Mouse (Mus musculus): ENCODE results near the gene Cyb561d2.

DNA sequence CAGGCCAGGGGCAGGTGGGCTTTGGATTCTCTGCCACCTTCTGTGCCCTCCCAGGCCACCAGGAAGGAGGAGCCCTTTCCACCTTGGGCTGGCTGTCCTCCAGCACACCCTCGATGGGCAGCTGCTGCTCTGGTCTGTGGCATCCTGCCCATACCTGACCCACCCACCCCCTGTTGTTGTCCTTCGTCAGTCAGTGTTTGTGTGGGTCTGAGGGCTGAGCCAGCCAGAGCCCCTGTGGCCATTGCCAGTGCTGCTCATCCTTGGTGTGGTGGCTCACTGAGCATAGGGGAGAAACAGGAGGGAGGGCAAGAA is 19.6 kb downstream of the Cyb561d2 start:
- TF ChIP-seq MAX (IDR thresholded peaks at IDR 0.05; ENCODE audit: low read length) (no peak), CTCF (conservative IDR thresholded peaks at IDR 0.05 in 1 of 2, IDR thresholded peaks at IDR 0.05 in 1 of 2; ENCODE audit: low read depth in 2 of 2, low read length in 2 of 2) (no peak), USF1 (IDR thresholded peaks at IDR 0.05; ENCODE audit: low read depth, low read length) (no peak), JUN (IDR thresholded peaks at IDR 0.05; ENCODE audit: insufficient read depth, low read depth, low read length) (no peak), ZKSCAN1 (IDR thresholded peaks at IDR 0.05; ENCODE audit: borderline replicate concordance, low read depth, low read length) (no peak), PAX5 (IDR thresholded peaks at IDR 0.05; ENCODE audit: low read length) (no peak), POLR2A (IDR thresholded peaks at IDR 0.05; ENCODE audit: low read depth, low read length) (no peak), E2F4 (IDR thresholded peaks at IDR 0.05; ENCODE audit: insufficient replicate concordance, low read depth, low read length) (no peak), JUND (conservative IDR thresholded peaks at IDR 0.05; ENCODE audit: low read depth, low read length) (no peak), RCOR1 (conservative IDR thresholded peaks at IDR 0.05; ENCODE audit: low read depth, low read length) (no peak)

All from CH12.LX (cell line).